Mouse (Mus musculus) stomach, embryonic 15.5 days (tissue): ENCODE measurements around the gene Dgcr2. TPM values are rescaled to one million over a fixed set of nuclear protein-coding genes. Genes with fewer than 3 reads are reported as not detected.
A peak's percentile ranks its signal among the peaks of the same experiment; 100 is the strongest.

ENCODE experiments used
- ATAC-seq: fragments of 200-750 bp; cut with Nextera tagmentation; 2 replicates; pipeline ENCODE4 v1.8.0; 2017; ENCODE audit warnings: low read depth, moderate number of reproducible peaks, moderate TSS enrichment; ENCODE audit not compliant: insufficient read depth, low FRiP score
- H3K27ac ChIP-seq: fragments of 300-500 bp; sonication (generic); 2 replicates; pipeline ENCODE4 v1.5.1; 2015; ENCODE audit warnings: mild to moderate bottlenecking, inconsistent platforms
- H3K27me3 ChIP-seq: fragments of 300-500 bp; sonication (generic); replicated peaks from 2 replicates; pipeline ENCODE4 v1.6.1; 2015; ENCODE audit warnings: inconsistent platforms
- H3K36me3 ChIP-seq: fragments of 300-500 bp; sonication (generic); 2 replicates; pipeline ENCODE4 v1.6.1; 2015; ENCODE audit warnings: inconsistent platforms
- H3K4me1 ChIP-seq: fragments of 300-500 bp; sonication (generic); 2 replicates; pipeline ENCODE4 v1.6.1; 2015; ENCODE audit warnings: inconsistent platforms
- H3K4me2 ChIP-seq: fragments of 300-500 bp; sonication (generic); 2 replicates; pipeline ENCODE4 v1.6.1; 2015; ENCODE audit warnings: mild to moderate bottlenecking, inconsistent platforms
- H3K4me3 ChIP-seq: fragments of 300-500 bp; sonication (generic); replicated peaks from 2 replicates; pipeline ENCODE4 v1.5.1; 2015; ENCODE audit warnings: inconsistent platforms
- H3K9ac ChIP-seq: fragments of 300-500 bp; sonication (generic); 2 replicates; pipeline ENCODE4 v1.6.1; 2015; ENCODE audit warnings: inconsistent platforms
- H3K9me3 ChIP-seq: fragments of 300-500 bp; sonication (generic); 2 replicates; pipeline ENCODE4 v1.6.1; 2016; ENCODE audit warnings: inconsistent platforms
- WGBS: fragments of 180-500 bp; shearing (Covaris S2); methylation state at CpG from one replicate; pipeline ENCODE4 v1.1.7; 2015; 5-methylcytosine and 5-hydroxymethylcytosine counted together
- polyA plus RNA-seq: library from polyadenylated mRNA; unstranded; fragments of >200 nt; fragmentation: Nextera tagmentation; extraction: Ambion mirVana; gene quantifications from 2 replicates; pipeline ENCODE4 v1.2.1, GENCODE M21; 2015

Gene Dgcr2
- polyA plus RNA-seq, 1 experiment from 2014 or later = 74.6 TPM

GRCm38 (mm10) chr16:17929211-17929610 is 30.8 kb upstream of the Dgcr2 start:
- Histone ChIP-seq H3K9me3 (no peaks in the 10 kb centered on the region), H3K36me3 (peaks cover 12% of the 10 kb centered on the region; the same call in 1 of the 2 replicates), H3K27ac (peak overlapping the region; percentile 95; the same call in 1 of the 2 replicates), H3K4me2 (0 out of 2 replicates have a peak overlapping the region, but pooled peaks have one; percentile 99), H3K9ac (no peak overlapping the region), H3K27me3 (no peaks in the 10 kb centered on the region), H3K4me3 (no peak overlapping the region), H3K4me1 (peaks cover 16% of the 10 kb centered on the region)
- ATAC-seq = no peak
- WGBS = 19% methylated on average over 2 of the region's 2 CpGs

- H3K4me1 ChIP-seq = peaks cover 16% of the 10 kb centered on the region
- ATAC-seq = peak; percentile 61
- 0 out of 2 replicates have a peak overlapping the region, but pooled peaks have one; percentile 76 for H3K9ac ChIP-seq
- peaks cover 12% of the 10 kb centered on the region; the same call in 1 of the 2 replicates for H3K36me3 ChIP-seq
- H3K27ac ChIP-seq = peak overlapping the region; percentile 95
- no peaks in the 10 kb centered on the region for H3K9me3 ChIP-seq
- no peaks in the 10 kb centered on the region for H3K27me3 ChIP-seq
- H3K4me3 ChIP-seq = peak overlapping the region; percentile 94
- H3K4me2 ChIP-seq = peak overlapping the region; percentile 99
- under 1% methylated on average over 9 of the region's 9 CpGs for WGBS
Observed at GRCm38 (mm10) chr16:17928627-17929104, 30.3 kb upstream of the Dgcr2 start.

GRCm38 (mm10) chr16:17928087-17928580 is 29.8 kb upstream of the Dgcr2 start, which contains the start of gene Slc25a1:
Gene Slc25a1, minus strand, starts transcription at chr16:17928219.
- Histone ChIP-seq H3K4me2 (peak within 1 kb of the TSS; percentile 99), H3K27me3 (no peaks in the 10 kb centered on the region), H3K4me1 (peaks cover 16% of the 10 kb centered on the region), H3K4me3 (peak within 1 kb of the TSS; percentile 94), H3K27ac (peak within 1 kb of the TSS; percentile 95), H3K9me3 (no peaks in the 10 kb centered on the region), H3K9ac (peak within 1 kb of the TSS; percentile 76), H3K36me3 (peaks cover 12% of the 10 kb centered on the region; the same call in 1 of the 2 replicates)
- peak; percentile 83 for ATAC-seq
- under 1% methylated on average over 47 of the region's 47 CpGs for WGBS

- Histone ChIP-seq H3K4me3 (peak overlapping the region; percentile 94), H3K4me2 (peak overlapping the region; percentile 99), H3K9me3 (no peaks in the 10 kb centered on the region), H3K4me1 (peaks cover 20% of the 10 kb centered on the region), H3K36me3 (peaks cover 12% of the 10 kb centered on the region; the same call in 1 of the 2 replicates), H3K27me3 (no peaks in the 10 kb centered on the region), H3K27ac (peak overlapping the region; percentile 95), H3K9ac (peak overlapping the region; percentile 76)
- peak; percentile 8; the same call in 1 of the 2 replicates for ATAC-seq
- WGBS = under 1% methylated on average over 71 of the region's 72 CpGs
Observed at GRCm38 (mm10) chr16:17927351-17928082, 29.2 kb upstream of the Dgcr2 start.

- no peaks in the 10 kb centered on the region for H3K9me3 ChIP-seq
- peaks cover 18% of the 10 kb centered on the region for H3K27me3 ChIP-seq
- H3K9ac ChIP-seq = peak overlapping the region; percentile 60; the same call in 1 of the 2 replicates
- H3K4me3 ChIP-seq = peak overlapping the region; percentile 76
- H3K36me3 ChIP-seq = peaks cover 12% of the 10 kb centered on the region; the same call in 1 of the 2 replicates
- H3K4me2 ChIP-seq = peak overlapping the region; percentile 81
- no peak; the same call in 1 of the 2 replicates for ATAC-seq
- peaks cover 29% of the 10 kb centered on the region for H3K4me1 ChIP-seq
- H3K27ac ChIP-seq = peak overlapping the region; percentile 67; the same call in 1 of the 2 replicates
- under 1% methylated on average over 14 of the region's 14 CpGs for WGBS
Observed at GRCm38 (mm10) chr16:17922163-17922538, 23.8 kb upstream of the Dgcr2 start.

GRCm38 (mm10) chr16:17921325-17922162 is 23.2 kb upstream of the Dgcr2 start:
- Histone ChIP-seq H3K36me3 (peaks cover 12% of the 10 kb centered on the region; the same call in 1 of the 2 replicates), H3K27me3 (peaks cover 24% of the 10 kb centered on the region), H3K4me3 (peak overlapping the region; percentile 76), H3K4me1 (peaks cover 23% of the 10 kb centered on the region), H3K9ac (peak overlapping the region; percentile 60; the same call in 1 of the 2 replicates), H3K27ac (peak overlapping the region; percentile 93), H3K9me3 (no peaks in the 10 kb centered on the region), H3K4me2 (peak overlapping the region; percentile 81)
- peak; percentile 95 for ATAC-seq
- WGBS = 2% methylated on average over 47 of the region's 47 CpGs

- H3K9me3 ChIP-seq = no peaks in the 10 kb centered on the region
- WGBS = 15% methylated on average over 20 of the region's 20 CpGs
- H3K36me3 ChIP-seq = peaks cover 2% of the 10 kb centered on the region; the same call in 1 of the 2 replicates
- no peak for ATAC-seq
- H3K9ac ChIP-seq = peak overlapping the region; percentile 34; the same call in 1 of the 2 replicates
- 0 out of 2 replicates have a peak overlapping the region, but pooled peaks have one; percentile 2 for H3K4me3 ChIP-seq
- H3K27me3 ChIP-seq = peaks cover 34% of the 10 kb centered on the region
- H3K4me2 ChIP-seq = peak overlapping the region; percentile 81
- H3K4me1 ChIP-seq = peaks cover 21% of the 10 kb centered on the region
- H3K27ac ChIP-seq = no peak overlapping the region
Observed at GRCm38 (mm10) chr16:17920586-17920985, 22.2 kb upstream of the Dgcr2 start.

GRCm38 (mm10) chr16:17914307-17915249 is 16.2 kb upstream of the Dgcr2 start, which contains the start of gene Gsc2:
Gene Gsc2, minus strand, starts transcription at chr16:17915059.
- peaks cover 63% of the 10 kb centered on the region for H3K27me3 ChIP-seq
- H3K4me3 ChIP-seq = peak within 1 kb of the TSS; percentile 41
- no peak for ATAC-seq
- H3K27ac ChIP-seq = no peak within 1 kb of the TSS
- no peaks in the 10 kb centered on the region for H3K36me3 ChIP-seq
- peaks cover 22% of the 10 kb centered on the region for H3K4me1 ChIP-seq
- H3K4me2 ChIP-seq = peak within 1 kb of the TSS; percentile 76
- no peak within 1 kb of the TSS for H3K9ac ChIP-seq
- no peaks in the 10 kb centered on the region for H3K9me3 ChIP-seq
- under 1% methylated on average over 105 of the region's 106 CpGs for WGBS

GRCm38 (mm10) chr16:17911052-17911595 is 12.8 kb upstream of the Dgcr2 start, which contains the start of gene Ess2:
Gene Ess2, minus strand, starts transcription at chr16:17911348.
- peak within 1 kb of the TSS; percentile 51 for H3K9ac ChIP-seq
- peak within 1 kb of the TSS; percentile 71 for H3K4me3 ChIP-seq
- ATAC-seq = peak; percentile 94
- H3K36me3 ChIP-seq = peaks cover 30% of the 10 kb centered on the region
- H3K27ac ChIP-seq = peak within 1 kb of the TSS; percentile 68; the same call in 1 of the 2 replicates
- WGBS = 0% methylated on average over 35 of the region's 35 CpGs
- H3K4me2 ChIP-seq = peak within 1 kb of the TSS; percentile 83
- H3K9me3 ChIP-seq = no peaks in the 10 kb centered on the region
- peaks cover 22% of the 10 kb centered on the region for H3K4me1 ChIP-seq
- H3K27me3 ChIP-seq = peaks cover 45% of the 10 kb centered on the region

- peaks cover 19% of the 10 kb centered on the region for H3K36me3 ChIP-seq
- H3K27ac ChIP-seq = no peak overlapping the region
- no peak for ATAC-seq
- H3K4me2 ChIP-seq = no peak overlapping the region
- H3K9ac ChIP-seq = no peak overlapping the region
- H3K9me3 ChIP-seq = no peaks in the 10 kb centered on the region
- 0 out of 2 replicates have a peak, but pooled peaks cover 6% of the 10 kb centered on the region for H3K4me1 ChIP-seq
- no peaks in the 10 kb centered on the region for H3K27me3 ChIP-seq
- no peak overlapping the region for H3K4me3 ChIP-seq
Observed at GRCm38 (mm10) chr16:17896091-17896490, 2.3 kb downstream of the Dgcr2 start.
